Mouse (Mus musculus) kidney, embryonic 16.5 days (tissue): ENCODE results near the gene Rasl11b. TPM values are rescaled to one million over a fixed set of nuclear protein-coding genes. Genes with fewer than 3 reads are reported as not detected.

ENCODE experiments used
- ATAC-seq: fragments of 200-750 bp; cut with Nextera tagmentation; 2 replicates; pipeline ENCODE4 v1.8.0; 2017; ENCODE audit warnings: moderate TSS enrichment; ENCODE audit not compliant: low FRiP score, low TSS enrichment
- H3K27ac ChIP-seq: fragments of 300-500 bp; sonication (generic); 2 replicates; pipeline ENCODE4 v1.5.1; 2014; ENCODE audit warnings: low read length
- H3K27me3 ChIP-seq: fragments of 300-500 bp; sonication (generic); 2 replicates; pipeline ENCODE4 v1.6.1; 2014; ENCODE audit warnings: low read length, control low read depth, mixed read lengths; ENCODE audit not compliant: insufficient read depth
- H3K36me3 ChIP-seq: fragments of 300-500 bp; sonication (generic); 2 replicates; pipeline ENCODE4 v1.6.1; 2014; ENCODE audit warnings: low read length, control low read depth, mixed read lengths; ENCODE audit not compliant: insufficient read depth
- H3K4me1 ChIP-seq: fragments of 300-500 bp; sonication (generic); 2 replicates; pipeline ENCODE4 v1.6.1; 2014; ENCODE audit warnings: low read length, control low read depth, mixed read lengths; ENCODE audit not compliant: insufficient read depth
- H3K4me2 ChIP-seq: fragments of 300-500 bp; sonication (generic); replicated peaks from 2 replicates; pipeline ENCODE4 v1.6.1; 2014; ENCODE audit warnings: low read depth, low read length
- H3K4me3 ChIP-seq: fragments of 300-500 bp; sonication (generic); 2 replicates; pipeline ENCODE4 v1.5.1; 2014; ENCODE audit warnings: mild to moderate bottlenecking, low read length
- H3K9ac ChIP-seq: fragments of 300-500 bp; sonication (generic); replicated peaks from 2 replicates; pipeline ENCODE4 v1.6.1; 2014; ENCODE audit warnings: low read length
- H3K9me3 ChIP-seq: fragments of 300-500 bp; sonication (generic); 2 replicates; pipeline ENCODE4 v1.6.1; 2016; ENCODE audit warnings: low read length, control low read depth
- WGBS: fragments of 180-500 bp; shearing (Covaris S2); extraction: QIAGEN DNeasy Blood & Tissue Kit; methylation state at CpG from one replicate; pipeline ENCODE4 v1.1.7; 2014; 5-methylcytosine and 5-hydroxymethylcytosine counted together
- polyA plus RNA-seq: library from polyadenylated mRNA; unstranded; fragments of >200 nt; fragmentation: Nextera tagmentation; extraction: Ambion mirVana; gene quantifications from 2 replicates; pipeline ENCODE4 v1.2.1, GENCODE M21; 2015

Gene Rasl11b
- polyA plus RNA-seq, 1 experiment from 2014 or later = 75.1 TPM

DNA sequence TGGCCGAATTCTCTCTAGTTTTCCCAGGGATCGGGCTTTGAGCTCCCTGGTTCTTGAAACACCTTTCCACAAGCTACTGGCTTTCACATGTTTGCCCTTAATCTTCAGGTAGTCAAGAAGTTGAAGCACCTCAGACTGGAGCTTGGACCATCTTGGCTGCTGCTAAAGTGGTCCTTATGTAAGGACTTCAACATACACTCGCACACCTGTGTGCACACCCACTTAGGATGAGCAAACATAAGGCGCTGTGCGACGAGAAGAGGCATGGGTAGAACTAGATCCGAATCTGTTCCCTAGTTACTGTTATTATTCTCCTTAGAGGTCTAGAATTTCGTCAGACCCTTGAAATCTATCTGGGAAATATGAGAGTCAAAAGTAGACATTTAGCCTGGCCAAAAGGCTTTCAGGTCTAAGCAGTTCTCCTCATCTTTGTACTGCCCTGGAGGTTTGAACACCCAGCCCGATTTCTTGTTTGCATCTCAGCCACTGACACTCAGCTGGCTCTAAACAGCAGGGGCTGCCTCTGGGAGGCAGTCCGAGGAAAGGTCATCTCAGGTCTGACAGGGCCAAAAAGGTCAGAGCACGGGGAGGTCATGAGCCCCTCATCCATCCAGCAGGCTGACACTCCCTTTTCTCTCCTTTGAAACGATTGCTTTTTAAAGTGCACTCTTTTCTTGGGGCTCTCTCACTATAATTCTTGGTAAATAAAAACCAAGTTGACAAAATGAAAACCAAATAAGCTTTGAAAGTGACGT lies 46.0 kb downstream of the Rasl11b start:
- H3K4me3 ChIP-seq = no peak overlapping the region
- H3K27ac ChIP-seq = no peak overlapping the region
- H3K27me3 ChIP-seq = no peaks in the 10 kb centered on the region
- no peak overlapping the region for H3K4me2 ChIP-seq
- peaks cover 8% of the 10 kb centered on the region for H3K4me1 ChIP-seq
- no peaks in the 10 kb centered on the region for H3K9me3 ChIP-seq
- no peaks in the 10 kb centered on the region for H3K36me3 ChIP-seq
- no peak overlapping the region for H3K9ac ChIP-seq
- 56% methylated on average over 13 of the region's 13 CpGs for WGBS
- ATAC-seq = no peak

DNA sequence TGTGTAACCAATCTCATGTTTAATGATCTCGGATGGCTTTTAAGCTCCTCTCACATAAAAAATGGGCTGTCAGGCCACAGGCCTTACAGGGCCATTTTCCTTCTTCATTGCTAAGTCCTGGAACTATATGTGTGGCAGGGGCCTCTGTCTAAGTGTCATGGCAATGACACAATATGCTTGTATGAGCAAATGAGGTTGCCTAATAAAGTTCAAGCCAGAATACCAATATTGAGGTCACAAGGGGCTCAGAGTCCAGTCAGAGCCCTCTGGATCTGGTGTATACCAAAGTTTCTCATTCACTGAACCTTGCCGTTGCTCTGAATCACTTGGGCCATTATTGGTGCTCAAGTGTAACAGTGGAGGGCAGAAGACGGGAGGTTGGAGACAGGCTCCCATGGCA lies 47.6 kb downstream of the Rasl11b start:
- Histone ChIP-seq H3K36me3 (no peaks in the 10 kb centered on the region), H3K4me3 (no peak overlapping the region), H3K9ac (no peak overlapping the region), H3K27ac (no peak overlapping the region), H3K4me1 (peaks cover 23% of the 10 kb centered on the region), H3K9me3 (no peaks in the 10 kb centered on the region), H3K4me2 (no peak overlapping the region), H3K27me3 (no peaks in the 10 kb centered on the region)
- 52% methylated on average over 3 of the region's 3 CpGs for WGBS
- no peak for ATAC-seq

DNA sequence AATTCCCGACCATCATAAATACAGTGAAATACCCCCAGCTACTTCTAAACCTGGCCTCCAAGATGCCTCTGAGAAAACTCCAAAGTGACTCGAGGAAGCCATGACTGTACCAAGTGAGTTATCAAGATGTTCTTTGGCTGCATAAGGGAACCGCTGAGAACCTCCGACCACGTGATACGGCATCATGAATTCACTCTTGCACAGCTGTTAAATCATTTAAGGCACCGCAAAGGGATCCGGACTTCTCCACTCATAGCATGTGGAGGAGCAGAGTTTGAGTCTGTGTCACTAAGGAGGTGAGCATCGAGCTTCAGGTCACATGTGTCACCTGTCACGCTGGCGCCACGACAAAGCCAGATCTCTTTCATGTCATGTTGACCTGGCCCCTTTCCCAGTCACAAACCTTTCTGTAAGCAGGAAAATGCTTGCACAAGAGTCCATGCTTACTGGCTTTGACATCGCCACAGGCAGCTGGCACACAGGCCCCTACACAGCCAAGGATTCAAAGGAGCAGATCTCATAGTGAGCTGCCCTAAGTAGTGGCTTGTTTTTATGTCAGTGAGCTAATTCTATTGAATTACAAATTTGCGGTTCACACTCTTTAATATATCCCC lies 49.4 kb downstream of the Rasl11b start:
- no peak overlapping the region for H3K4me3 ChIP-seq
- ATAC-seq = no peak
- no peak overlapping the region for H3K27ac ChIP-seq
- H3K4me1 ChIP-seq = peaks cover 23% of the 10 kb centered on the region
- H3K27me3 ChIP-seq = no peaks in the 10 kb centered on the region
- H3K4me2 ChIP-seq = no peak overlapping the region
- H3K9ac ChIP-seq = no peak overlapping the region
- no peaks in the 10 kb centered on the region for H3K36me3 ChIP-seq
- no peaks in the 10 kb centered on the region for H3K9me3 ChIP-seq
- WGBS = 75% methylated on average over 14 of the region's 14 CpGs

DNA sequence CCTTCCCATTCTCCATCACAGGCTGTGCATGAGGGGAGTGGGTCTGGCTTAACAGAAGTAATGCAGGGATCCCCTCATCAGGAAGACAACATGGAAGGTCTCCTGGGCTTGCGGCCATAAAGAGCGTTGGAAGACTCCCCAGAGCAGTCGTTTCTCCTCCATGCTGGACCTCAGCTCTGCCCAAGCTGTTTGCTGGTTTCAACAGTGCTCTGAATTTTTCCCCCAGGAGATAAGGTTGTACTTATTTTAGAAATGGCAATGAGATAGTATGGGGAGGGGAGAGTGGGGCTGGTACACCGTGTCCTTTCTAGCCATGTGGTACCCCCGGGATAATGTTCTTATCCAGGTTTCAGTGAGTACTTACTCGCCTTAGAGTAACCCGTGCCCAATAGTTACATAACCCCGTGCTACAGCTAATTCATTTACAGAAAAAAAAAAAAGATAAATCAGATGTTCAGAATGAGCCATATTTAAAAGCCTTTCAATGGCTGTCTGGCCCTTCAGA lies 50.6 kb downstream of the Rasl11b start:
- no peaks in the 10 kb centered on the region for H3K36me3 ChIP-seq
- ATAC-seq = no peak
- H3K9ac ChIP-seq = no peak overlapping the region
- no peak overlapping the region for H3K4me2 ChIP-seq
- no peaks in the 10 kb centered on the region for H3K27me3 ChIP-seq
- 82% methylated on average over 8 of the region's 8 CpGs for WGBS
- H3K4me1 ChIP-seq = peaks cover 24% of the 10 kb centered on the region
- no peak overlapping the region for H3K27ac ChIP-seq
- H3K4me3 ChIP-seq = no peak overlapping the region
- H3K9me3 ChIP-seq = no peaks in the 10 kb centered on the region

DNA sequence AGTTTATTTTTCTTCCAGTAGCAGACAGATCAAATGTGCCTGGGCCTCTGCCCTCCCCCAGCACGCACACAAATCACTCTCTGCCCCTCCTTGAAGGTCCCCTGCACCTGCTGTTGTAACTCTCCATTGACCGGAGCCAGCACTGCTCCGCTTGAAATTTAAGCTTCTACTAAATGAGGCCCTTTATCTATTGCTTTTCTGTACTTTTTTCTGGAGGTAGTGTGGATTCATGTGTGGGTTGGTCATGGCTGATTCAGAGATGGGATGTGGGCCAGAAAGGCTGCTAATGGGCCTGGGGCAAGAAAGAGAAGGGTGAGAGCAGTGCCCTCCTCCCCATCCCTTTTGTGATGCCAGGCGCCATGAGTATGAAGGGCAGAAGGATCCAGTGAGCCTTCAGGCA lies 51.4 kb downstream of the Rasl11b start:
- Histone ChIP-seq H3K4me1 (peaks cover 25% of the 10 kb centered on the region), H3K4me2 (no peak overlapping the region), H3K9me3 (no peaks in the 10 kb centered on the region), H3K9ac (no peak overlapping the region), H3K36me3 (no peaks in the 10 kb centered on the region), H3K27ac (0 out of 2 replicates have a peak overlapping the region, but pooled peaks have one; percentile 31), H3K27me3 (no peaks in the 10 kb centered on the region), H3K4me3 (no peak overlapping the region)
- WGBS = 24% methylated on average over 4 of the region's 4 CpGs
- peak; percentile 79; the same call in 1 of the 2 replicates for ATAC-seq

DNA sequence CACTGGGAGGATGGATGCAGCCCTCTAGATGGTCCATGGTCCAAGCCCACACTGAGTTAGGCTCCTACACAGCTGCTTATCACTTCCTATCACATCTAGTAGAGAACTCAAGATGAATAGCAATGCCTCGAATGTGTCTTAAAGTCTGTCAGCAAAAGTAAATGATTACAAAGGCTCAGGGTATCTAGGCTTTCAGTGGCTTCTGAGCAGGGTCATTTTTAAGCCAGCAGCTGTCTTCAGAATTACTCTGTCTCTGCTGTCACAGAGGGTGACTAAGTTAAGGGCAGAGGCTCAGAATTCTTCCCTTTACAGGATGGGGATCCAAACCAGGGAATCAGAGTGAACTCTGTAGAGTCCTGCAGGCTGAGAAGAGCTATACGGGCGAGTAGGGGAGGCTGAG lies 51.9 kb downstream of the Rasl11b start:
- H3K36me3 ChIP-seq = no peaks in the 10 kb centered on the region
- H3K27ac ChIP-seq = 0 out of 2 replicates have a peak overlapping the region, but pooled peaks have one; percentile 31
- WGBS = 58% methylated on average over 3 of the region's 3 CpGs
- no peak overlapping the region for H3K4me3 ChIP-seq
- H3K27me3 ChIP-seq = no peaks in the 10 kb centered on the region
- H3K4me1 ChIP-seq = peaks cover 25% of the 10 kb centered on the region
- no peak for ATAC-seq
- H3K4me2 ChIP-seq = no peak overlapping the region
- no peak overlapping the region for H3K9ac ChIP-seq
- H3K9me3 ChIP-seq = no peaks in the 10 kb centered on the region

Other genes starting within 250 kb of the Rasl11b start
- gene Usp46, start 126.9 kb upstream of the Rasl11b start, polyA plus RNA-seq = 27.3 and 30.4 TPM in 2 replicates